Mouse (Mus musculus) spleen, adult 2 months (tissue): Measurements from ENCODE around the gene Asb2.

Experiments
- CTCF ChIP-seq: fragments of 200-500 bp; IDR thresholded peaks from 2 replicates; pipeline ENCODE4 v1.5.1; 2011; ENCODE audit warnings: mild to moderate bottlenecking, inconsistent platforms; ENCODE audit not compliant: insufficient read depth, insufficient read length, insufficient replicate concordance; ENCODE audit errors: extremely low read depth
- POLR2A ChIP-seq: fragments of 200-500 bp; IDR thresholded peaks from 2 replicates; pipeline ENCODE4 v1.6.1; 2011; ENCODE audit warnings: low read depth, low read length, inconsistent platforms

GRCm38 (mm10) chr12:103315831-103316545 lies 39.8 kb downstream of the Asb2 start:
- no peak for TF ChIP-seq CTCF
- TF ChIP-seq POLR2A = no peak
